Mouse (Mus musculus) layer of hippocampus, postnatal 10 days (tissue): ENCODE data around the gene Furin. TPM values are rescaled to one million over a fixed set of nuclear protein-coding genes. Genes with fewer than 3 reads are reported as not detected.

ENCODE experiments used
- DNase-seq, 2 experiments: peaks; one replicate each; pipeline ENCODE4 v3.0.0; 2021; ENCODE audit warnings: low spot score in 2 of 2
- total RNA-seq, 2 experiments: library from RNA; stranded (reverse); gene quantifications; 2 replicates each; pipeline ENCODE4 v1.2.3; 2021

The Furin gene
- total RNA-seq, 2 experiments from 2014 or later, result 53.6 to 56.6 TPM

DNA sequence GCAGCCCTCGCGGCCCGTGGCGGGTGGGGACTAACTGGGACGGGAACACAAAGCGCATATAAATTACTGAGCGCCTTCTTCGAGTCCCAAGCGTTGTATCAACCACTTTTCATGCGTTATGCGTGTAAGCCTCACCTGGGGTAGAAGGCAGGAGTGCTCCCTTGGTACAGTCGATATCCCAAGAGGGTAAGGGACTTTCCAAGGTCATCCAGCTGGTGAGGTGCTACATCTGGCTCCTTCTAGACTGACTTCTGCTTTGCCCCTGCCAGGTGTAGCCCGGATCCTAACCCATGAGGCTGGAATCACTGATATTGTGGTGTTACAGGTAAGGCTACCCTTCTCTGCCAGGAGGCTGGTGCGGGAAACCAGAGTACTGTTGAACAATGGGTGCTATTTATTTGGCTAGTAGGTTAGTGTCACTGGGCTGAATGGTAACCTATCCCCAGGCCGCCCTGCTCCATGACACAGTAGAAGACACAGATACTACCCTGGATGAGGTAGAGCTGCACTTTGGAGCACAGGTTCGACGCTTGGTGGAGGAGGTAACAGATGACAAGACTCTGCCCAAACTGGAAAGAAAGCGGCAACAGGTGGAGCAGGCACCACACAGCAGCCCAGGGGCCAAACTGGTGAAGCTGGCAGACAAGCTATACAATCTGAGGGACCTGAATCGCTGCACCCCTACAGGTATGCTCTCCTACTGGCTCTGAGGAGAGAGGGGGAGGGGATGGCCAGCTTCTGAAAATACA lies 61.8 kb downstream of the Furin start:
- DNase-seq, result no peak

DNA sequence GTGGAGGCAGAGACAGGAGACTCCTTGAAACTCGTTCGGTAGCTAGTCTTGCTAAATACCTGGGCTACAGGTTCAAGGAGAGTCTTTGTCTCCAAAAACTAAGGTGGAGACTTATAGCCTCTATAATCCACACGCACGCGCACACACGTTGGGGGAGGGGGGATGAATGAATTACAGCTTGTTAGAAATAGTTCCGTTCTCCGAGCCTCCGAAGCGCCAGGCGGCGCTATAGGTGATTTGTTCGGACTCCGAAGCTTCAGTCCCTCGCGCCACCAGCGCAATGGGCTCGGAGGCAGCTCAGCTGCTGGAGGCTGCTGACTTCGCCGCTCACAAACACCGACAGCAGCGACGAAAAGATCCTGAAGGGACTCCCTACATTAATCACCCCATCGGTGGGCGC lies 62.4 kb downstream of the Furin start, which contains the start of gene Hddc3:
Hddc3 (plus strand) TSS at position 247 of the 400 bp plus-strand sequence.
- DNase-seq, result peak; percentile 98

DNA sequence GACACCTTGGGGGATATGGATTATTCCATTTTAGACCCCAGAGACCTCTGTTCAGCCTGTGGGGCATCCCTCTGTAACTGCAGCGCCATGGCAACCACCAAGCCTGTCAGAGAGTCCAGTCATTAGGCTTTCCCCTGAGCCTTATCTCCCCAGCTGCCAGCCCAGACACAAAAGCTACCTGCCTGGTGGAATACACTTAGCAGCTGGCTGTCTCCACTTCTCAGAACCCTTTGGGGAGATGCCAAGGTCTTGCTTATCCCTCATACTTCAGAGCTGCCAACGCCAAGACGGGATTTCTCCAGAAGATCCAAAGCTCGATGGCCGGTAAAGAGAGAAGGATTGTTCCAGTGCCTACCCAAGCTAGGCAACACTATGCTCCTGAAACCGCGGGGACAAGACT lies 63.4 kb downstream of the Furin start:
- DNase-seq, result no peak

DNA sequence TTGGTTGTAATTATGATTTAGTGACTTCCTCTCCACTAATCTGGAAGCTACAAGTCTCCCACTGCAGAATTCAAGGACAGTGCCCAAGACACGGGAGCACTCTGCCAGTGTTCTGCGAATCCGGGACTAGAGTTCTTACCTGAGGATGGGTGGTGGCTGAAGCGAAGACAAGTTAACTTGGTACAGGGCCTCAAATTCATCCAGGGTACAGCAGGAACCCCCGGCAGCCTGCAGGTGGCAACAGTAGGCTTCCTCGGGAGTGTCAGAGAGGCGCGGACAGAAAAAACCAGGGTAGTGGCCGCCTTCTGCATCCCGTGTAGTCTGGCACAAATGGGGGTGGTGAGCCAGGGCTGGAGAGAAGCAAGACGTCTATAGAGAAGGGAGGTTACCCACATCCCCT lies 64.4 kb downstream of the Furin start, which contains the start of gene Unc45a:
Unc45a (minus strand) TSS at position 213 of the 400 bp plus-strand sequence.
- DNase-seq, result peak; percentile 63 to 72

DNA sequence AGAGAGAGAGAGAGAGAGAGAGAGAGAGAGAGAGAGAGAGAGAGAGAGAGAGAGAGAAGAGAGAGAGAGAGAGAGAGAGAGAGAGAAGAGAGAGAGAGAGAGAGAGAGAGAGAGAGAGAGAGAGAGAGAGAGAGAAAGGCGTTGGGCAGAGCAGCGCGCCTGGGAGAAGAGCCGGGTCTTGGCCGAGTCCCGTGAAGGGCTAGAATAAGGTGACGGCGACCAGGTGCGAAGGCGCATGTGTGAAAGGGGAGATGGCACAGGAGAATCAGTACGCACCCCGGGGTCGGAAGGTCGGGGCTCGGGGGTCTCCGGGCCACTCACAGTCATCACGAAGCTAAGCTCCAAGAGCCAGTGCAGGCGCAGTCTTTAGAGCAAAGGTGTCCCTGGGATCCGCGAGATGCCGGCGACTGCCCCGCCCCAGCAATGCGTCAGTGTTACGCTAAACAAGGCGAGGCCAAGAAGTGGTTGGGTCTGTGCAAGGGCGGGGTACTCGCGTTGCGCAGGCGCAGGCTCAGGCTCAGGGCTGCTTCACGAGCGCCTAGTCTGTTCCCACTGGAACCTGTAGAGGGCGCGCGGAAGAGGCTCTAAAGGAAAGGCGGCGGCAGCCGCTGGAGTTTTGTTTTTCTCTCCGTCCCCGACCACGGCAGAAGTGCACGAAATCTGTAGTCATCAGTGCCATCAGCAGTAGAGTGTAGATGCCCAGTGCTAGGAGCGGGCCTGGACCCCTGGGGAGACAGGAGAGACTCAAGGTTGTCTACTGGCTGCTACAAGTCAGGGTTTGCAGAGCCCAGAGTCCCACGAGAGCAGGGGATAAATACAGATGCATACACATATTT lies 65.2 kb downstream of the Furin start:
- DNase-seq, result peak; percentile 99

DNA sequence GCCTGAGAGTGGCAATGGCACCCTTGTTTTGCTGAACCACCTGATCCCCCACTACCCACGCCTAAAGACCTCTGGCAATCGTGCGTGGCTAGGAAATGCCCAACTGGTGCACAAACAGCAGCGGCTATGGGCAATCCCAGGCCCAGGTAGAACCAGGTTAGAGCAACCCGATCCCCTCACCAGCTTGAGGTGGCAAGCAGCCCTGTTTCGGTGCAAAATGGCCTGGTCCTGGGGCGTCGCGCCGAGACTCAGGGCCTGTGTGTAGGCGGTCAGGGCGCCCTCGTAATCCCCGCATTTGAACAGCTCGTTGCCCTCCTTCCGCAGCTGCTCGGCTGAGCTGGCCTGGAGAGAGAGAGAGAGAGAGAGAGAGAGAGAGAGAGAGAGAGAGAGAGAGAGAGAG lies 65.9 kb downstream of the Furin start:
- peak; percentile 37 to 46 for DNase-seq

Other genes with a start within 250 kb of the Furin start
- gene Sema4b, start 218.6 kb downstream of the Furin start, total RNA-seq, result 10 to 100 TPM; 30.4 to 30.7 TPM
- gene Cib1, start 172.6 kb downstream of the Furin start, total RNA-seq, result 10 to 100 TPM; 23.4 to 24.3 TPM
- gene Gdpgp1, start 172.6 kb downstream of the Furin start, total RNA-seq, result 1 to 10 TPM; 6.4 to 6.7 TPM
- 1 to 10 TPM; 1.4 to 1.5 TPM for gene Ttll13, start 159.1 kb downstream of the Furin start, total RNA-seq
- gene Ngrn, start 144.2 kb downstream of the Furin start, total RNA-seq, result 10 to 100 TPM; 37.2 to 39.4 TPM
- 10 to 100 TPM; 23.0 to 25.6 TPM for gene Vps33b, start 135.8 kb downstream of the Furin start, total RNA-seq
- 10 to 100 TPM; 10.2 to 10.7 TPM for gene Prc1, start 111.0 kb downstream of the Furin start, total RNA-seq
- 10 to 100 TPM; 21.2 to 22.3 TPM for gene Rccd1, start 81.0 kb downstream of the Furin start, total RNA-seq
- gene Unc45a, start 64.4 kb downstream of the Furin start, total RNA-seq, result 10 to 100 TPM; 47.9 to 61.9 TPM
- 10 to 100 TPM; 37.2 to 44.9 TPM for gene Hddc3, start 62.3 kb downstream of the Furin start, total RNA-seq
- gene Man2a2, start 34.1 kb downstream of the Furin start, total RNA-seq, result 100 to 1,000 TPM; 106 to 115 TPM
- gene Fes, start 17.5 kb downstream of the Furin start, total RNA-seq, result 10 to 100 TPM in 1 of 2 experiments, 1 to 10 TPM in 1; 5.2 to 10.6 TPM
- 1 to 10 TPM; 7.0 to 8.1 TPM for gene Blm, start 129.7 kb upstream of the Furin start, total RNA-seq